Mouse (Mus musculus): ENCODE results near the gene Sparcl1. TPM values are rescaled to one million over a fixed set of nuclear protein-coding genes. Genes with fewer than 3 reads are reported as not detected.

Sparcl1 gene
- polyA plus RNA-seq, 1 experiment from 2014 or later = 206 TPM

- Histone ChIP-seq H3K9ac (ENCODE audit: low read length) (no peak overlapping the region), H3K9me3 (ENCODE audit: control insufficient read depth, low read length) (no peaks in the 10 kb centered on the region), H3K27ac (replicated peaks) (no peak overlapping the region), H3K27me3 (ENCODE audit: control insufficient read depth, insufficient read depth, low read length) (no peaks in the 10 kb centered on the region), H3K36me3 (ENCODE audit: control insufficient read depth, insufficient read depth, low read length) (no peaks in the 10 kb centered on the region), H3K4me3 (ENCODE audit: low read depth, low read length) (no peak overlapping the region), H3K4me2 (replicated peaks; ENCODE audit: low read depth) (no peak overlapping the region), H3K4me1 (replicated peaks; ENCODE audit: control insufficient read depth, insufficient read depth) (no peaks in the 10 kb centered on the region)
- no peak for TF ChIP-seq EP300 (optimal IDR thresholded peaks at IDR 0.05)
- TF ChIP-seq CTCF (IDR thresholded peaks at IDR 0.05; ENCODE audit: low read depth) = no peak
- 85% methylated on average over 1 of the region's 1 CpGs for WGBS
- ATAC-seq (ENCODE audit: low FRiP score, low TSS enrichment) = no peak
- DNase-seq (ENCODE audit: low spot score) = no peak
Measured at GRCm38 (mm10) chr5:104036686-104037085, 76.8 kb downstream of the Sparcl1 start.

GRCm38 (mm10) chr5:104035824-104036223 lies 77.7 kb downstream of the Sparcl1 start:
- 48% methylated on average over 1 of the region's 1 CpGs for WGBS
- no peak overlapping the region for H3K27ac ChIP-seq (replicated peaks)
- H3K4me2 ChIP-seq (replicated peaks; ENCODE audit: low read depth) = no peak overlapping the region
- no peak for ATAC-seq (ENCODE audit: low FRiP score, low TSS enrichment)
- no peak for DNase-seq (ENCODE audit: low spot score)
- H3K27me3 ChIP-seq (ENCODE audit: control insufficient read depth, insufficient read depth, low read length) = no peaks in the 10 kb centered on the region
- H3K9ac ChIP-seq (ENCODE audit: low read length) = no peak overlapping the region
- TF ChIP-seq CTCF (IDR thresholded peaks at IDR 0.05; ENCODE audit: low read depth) (no peak), EP300 (optimal IDR thresholded peaks at IDR 0.05) (no peak)
- H3K9me3 ChIP-seq (ENCODE audit: control insufficient read depth, low read length) = no peaks in the 10 kb centered on the region
- H3K4me3 ChIP-seq (ENCODE audit: low read depth, low read length) = no peak overlapping the region
- no peaks in the 10 kb centered on the region for H3K4me1 ChIP-seq (replicated peaks; ENCODE audit: control insufficient read depth, insufficient read depth)
- no peaks in the 10 kb centered on the region for H3K36me3 ChIP-seq (ENCODE audit: control insufficient read depth, insufficient read depth, low read length)

GRCm38 (mm10) chr5:104035066-104035465 lies 78.5 kb downstream of the Sparcl1 start:
- H3K4me1 ChIP-seq (replicated peaks; ENCODE audit: control insufficient read depth, insufficient read depth) = no peaks in the 10 kb centered on the region
- TF ChIP-seq EP300 (optimal IDR thresholded peaks at IDR 0.05) (no peak), CTCF (IDR thresholded peaks at IDR 0.05; ENCODE audit: low read depth) (no peak)
- no peak overlapping the region for H3K27ac ChIP-seq (replicated peaks)
- H3K27me3 ChIP-seq (ENCODE audit: control insufficient read depth, insufficient read depth, low read length) = no peaks in the 10 kb centered on the region
- ATAC-seq (ENCODE audit: low FRiP score, low TSS enrichment) = no peak
- H3K9me3 ChIP-seq (ENCODE audit: control insufficient read depth, low read length) = no peaks in the 10 kb centered on the region
- no peak overlapping the region for H3K4me2 ChIP-seq (replicated peaks; ENCODE audit: low read depth)
- no peak overlapping the region for H3K9ac ChIP-seq (ENCODE audit: low read length)
- H3K4me3 ChIP-seq (ENCODE audit: low read depth, low read length) = no peak overlapping the region
- H3K36me3 ChIP-seq (ENCODE audit: control insufficient read depth, insufficient read depth, low read length) = no peaks in the 10 kb centered on the region
- DNase-seq (ENCODE audit: low spot score) = no peak

- WGBS = 87% methylated on average over 2 of the region's 2 CpGs
Measured at GRCm38 (mm10) chr5:104032434-104033097, 81.0 kb downstream of the Sparcl1 start.

More at GRCm38 (mm10) chr5:104032434-104033097, 81.0 kb downstream of the Sparcl1 start:
- no peak overlapping the region for H3K4me2 ChIP-seq (replicated peaks; ENCODE audit: low read depth)
- ATAC-seq (ENCODE audit: low FRiP score, low TSS enrichment) (no peak), DNase-seq (ENCODE audit: low spot score) (no peak)
- no peak for TF ChIP-seq CTCF (IDR thresholded peaks at IDR 0.05; ENCODE audit: low read depth)
- TF ChIP-seq EP300 (optimal IDR thresholded peaks at IDR 0.05) = no peak
- H3K27ac ChIP-seq (replicated peaks) = no peak overlapping the region
- H3K4me1 ChIP-seq (replicated peaks; ENCODE audit: control insufficient read depth, insufficient read depth) = no peaks in the 10 kb centered on the region
- H3K9me3 ChIP-seq (ENCODE audit: control insufficient read depth, low read length) = no peaks in the 10 kb centered on the region
- H3K27me3 ChIP-seq (ENCODE audit: control insufficient read depth, insufficient read depth, low read length) = no peaks in the 10 kb centered on the region
- H3K9ac ChIP-seq (ENCODE audit: low read length) = no peak overlapping the region
- H3K36me3 ChIP-seq (ENCODE audit: control insufficient read depth, insufficient read depth, low read length) = no peaks in the 10 kb centered on the region
- H3K4me3 ChIP-seq (ENCODE audit: low read depth, low read length) = no peak overlapping the region

Small RNA genes lying within 50 kb of the gene (microRNA-seq; reads per million reads assigned to microRNA genes)
- 1.3 reads per million for gene Mir5619

Other genes starting within 250 kb of the Sparcl1 start
- gene Klhl8, start 202.5 kb downstream of the Sparcl1 start, polyA plus RNA-seq (2015; fragmentation: Nextera tagmentation; extraction: Ambion mirVana) = 7.7 and 8.4 TPM in 2 replicates
- gene Hsd17b13, start 136.3 kb downstream of the Sparcl1 start, polyA plus RNA-seq (2015; fragmentation: Nextera tagmentation; extraction: Ambion mirVana) = 3.2 and 3.4 TPM in 2 replicates
- gene Hsd17b11, start 91.8 kb downstream of the Sparcl1 start, polyA plus RNA-seq (2015; fragmentation: Nextera tagmentation; extraction: Ambion mirVana) = 19.1 and 20.9 TPM in 2 replicates
- gene Nudt9, start 67.4 kb downstream of the Sparcl1 start, polyA plus RNA-seq (2015; fragmentation: Nextera tagmentation; extraction: Ambion mirVana) = 53.0 and 57.1 TPM in 2 replicates
- 0.35 TPM in 1 of 2 replicates, not detected in the other for gene Gm17660, start 36.1 kb downstream of the Sparcl1 start, polyA plus RNA-seq (2015; fragmentation: Nextera tagmentation; extraction: Ambion mirVana)
- not detected in 2 replicates for gene Dspp, start 57.0 kb upstream of the Sparcl1 start, polyA plus RNA-seq (2015; fragmentation: Nextera tagmentation; extraction: Ambion mirVana)
- gene Dmp1, start 88.9 kb upstream of the Sparcl1 start, polyA plus RNA-seq (2015; fragmentation: Nextera tagmentation; extraction: Ambion mirVana) = 0.46 and 0.48 TPM in 2 replicates
- gene Ibsp, start 185.4 kb upstream of the Sparcl1 start, polyA plus RNA-seq (2015; fragmentation: Nextera tagmentation; extraction: Ambion mirVana) = 0.13 and 0.21 TPM in 2 replicates
- not detected in 2 replicates for gene Mepe, start 211.6 kb upstream of the Sparcl1 start, polyA plus RNA-seq (2015; fragmentation: Nextera tagmentation; extraction: Ambion mirVana)